Mouse (Mus musculus): ENCODE measurements around the gene Ctbp1. TPM values are rescaled to one million over a fixed set of nuclear protein-coding genes. Genes with fewer than 3 reads are reported as not detected.

Gene Ctbp1
- 505 and 526 TPM in 2 replicates for polyA plus RNA-seq (2015; fragmentation: Nextera tagmentation; extraction: Ambion mirVana)

DNA sequence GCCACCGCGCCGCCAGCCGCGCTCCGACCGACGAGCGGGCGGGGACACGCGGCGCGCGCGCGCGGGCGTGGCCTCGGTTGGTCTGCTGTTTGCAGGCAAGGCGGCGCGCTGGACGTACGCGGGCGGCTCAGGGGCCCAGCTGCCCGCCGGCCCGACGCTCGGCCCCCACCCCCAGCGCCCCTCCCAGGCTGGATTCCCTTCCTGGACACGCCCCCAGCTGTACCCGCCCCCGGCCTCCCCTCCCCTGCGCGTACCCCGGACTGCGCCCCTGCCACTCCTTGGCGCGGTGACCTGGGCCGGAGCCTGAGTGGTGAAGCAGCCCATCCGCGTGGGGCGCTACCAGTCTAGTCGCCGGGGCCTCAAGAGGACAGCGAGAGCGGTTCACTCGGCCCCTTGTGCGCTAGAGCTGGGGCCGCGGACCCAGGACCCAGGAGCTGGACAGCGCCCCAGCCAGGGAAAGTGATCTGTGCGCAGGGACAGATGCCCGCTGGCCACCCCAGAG lies at the start of gene Ctbp1:
Ctbp1 (minus strand) TSS at position 42 of the 502 bp plus-strand sequence.
- Histone ChIP-seq H3K9ac (peak within 1 kb of the TSS; percentile 80), H3K4me2 (peak within 1 kb of the TSS; percentile 92), H3K4me3 (peak within 1 kb of the TSS; percentile 55), H3K27me3 (no peaks in the 10 kb centered on the region), H3K9me3 (no peaks in the 10 kb centered on the region), H3K4me1 (replicated peaks) (peaks cover 43% of the 10 kb centered on the region), H3K27ac (replicated peaks) (peak within 1 kb of the TSS; percentile 98), H3K36me3 (no peaks in the 10 kb centered on the region)
- WGBS, result 0% methylated on average over 40 of the region's 57 CpGs
- peak; percentile 88 for ATAC-seq (ENCODE audit: low read depth)

DNA sequence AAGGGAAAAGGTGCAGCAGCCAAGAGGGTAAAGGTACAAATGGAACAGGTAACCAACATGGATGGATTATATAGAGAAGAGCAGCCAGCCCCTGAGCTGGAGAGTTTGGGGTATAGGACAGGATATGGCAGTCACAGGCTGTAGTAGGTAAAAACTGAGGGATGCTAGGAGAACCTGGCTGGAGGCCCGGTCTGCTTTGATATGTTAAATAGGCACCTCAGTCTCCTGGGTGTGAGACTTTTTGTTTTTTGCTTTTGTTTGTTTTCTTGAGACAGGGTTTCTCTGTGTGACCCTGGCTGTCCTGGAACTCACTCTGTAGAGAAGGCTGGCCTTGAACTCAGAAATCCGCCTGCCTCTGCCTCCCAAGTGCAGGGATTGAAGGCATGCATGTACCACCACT lies 49.7 kb upstream of the Ctbp1 start:
- 48% methylated on average over 2 of the region's 2 CpGs for WGBS
- H3K4me2 ChIP-seq, result no peak overlapping the region

DNA sequence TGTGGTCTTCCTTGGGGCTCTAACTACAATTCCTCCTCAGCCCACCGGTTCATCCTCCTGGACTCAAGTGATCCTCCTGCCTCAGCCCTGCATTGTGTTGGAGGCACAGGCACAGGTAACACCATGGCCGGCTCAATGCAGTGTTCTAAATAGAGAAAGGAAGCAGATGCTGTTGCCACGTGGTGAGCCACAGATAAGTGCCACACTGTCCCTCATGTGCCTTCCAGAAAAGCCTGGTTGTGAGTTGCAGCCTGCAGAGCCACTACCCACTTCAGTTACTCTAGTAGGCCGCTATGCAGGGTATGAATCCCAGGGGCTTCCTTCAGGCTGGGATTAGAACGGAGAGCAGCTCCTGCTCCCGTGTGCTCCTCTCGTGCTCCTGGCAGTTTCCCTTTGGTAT lies 37.4 kb upstream of the Ctbp1 start:
- no peak for ATAC-seq (ENCODE audit: low read depth)
- WGBS, result 82% methylated on average over 7 of the region's 7 CpGs
- Histone ChIP-seq H3K9ac (no peak overlapping the region), H3K27ac (replicated peaks) (no peak overlapping the region), H3K4me2 (no peak overlapping the region), H3K27me3 (no peaks in the 10 kb centered on the region), H3K36me3 (no peaks in the 10 kb centered on the region), H3K9me3 (no peaks in the 10 kb centered on the region), H3K4me1 (replicated peaks) (no peaks in the 10 kb centered on the region), H3K4me3 (no peak overlapping the region)

More for the DNA sequence above, 49.7 kb upstream of the Ctbp1 start:
- Histone ChIP-seq H3K36me3 (no peaks in the 10 kb centered on the region), H3K27ac (replicated peaks) (no peak overlapping the region), H3K4me3 (no peak overlapping the region), H3K27me3 (no peaks in the 10 kb centered on the region), H3K4me1 (replicated peaks) (no peaks in the 10 kb centered on the region), H3K9ac (no peak overlapping the region), H3K9me3 (no peaks in the 10 kb centered on the region; the same call in 1 of the 2 replicates)
- ATAC-seq (ENCODE audit: low read depth), result no peak

DNA sequence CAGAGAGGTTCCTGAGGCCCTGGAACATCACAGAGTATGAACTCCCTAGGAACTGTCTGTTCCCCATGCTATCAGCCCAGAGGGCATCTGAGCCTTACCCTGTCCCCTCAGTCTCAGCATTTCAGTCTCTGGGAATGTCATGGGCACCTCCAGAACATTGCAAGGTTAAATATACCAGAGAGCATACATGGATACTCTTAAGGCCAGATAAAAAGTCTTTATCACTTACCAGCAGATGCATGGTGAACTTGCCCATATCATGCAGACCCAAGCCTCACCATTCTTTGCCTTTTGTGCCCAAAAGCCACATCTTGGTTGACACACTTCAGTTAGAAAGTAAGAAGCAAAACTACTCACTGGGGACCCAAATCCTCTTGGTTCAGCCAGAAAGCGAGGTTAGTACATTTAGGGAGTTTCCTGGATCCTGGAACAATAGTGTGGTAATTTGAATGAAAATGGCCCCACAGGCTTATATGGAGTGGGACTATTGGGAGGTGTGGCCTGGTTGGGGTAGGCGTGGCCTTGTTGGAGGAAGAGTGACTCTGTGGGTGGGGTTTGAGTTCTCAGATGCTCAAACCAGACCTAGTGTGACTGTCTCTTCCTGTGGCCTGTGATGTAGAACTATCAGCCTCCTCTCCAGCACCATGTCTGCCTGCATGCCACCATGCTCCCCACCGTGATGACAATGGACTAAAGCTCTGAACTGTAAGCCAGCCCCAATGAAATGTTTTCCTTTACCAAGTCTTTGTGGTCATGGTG lies 36.1 kb upstream of the Ctbp1 start:
- no peaks in the 10 kb centered on the region for H3K4me1 ChIP-seq (replicated peaks)
- no peak overlapping the region for H3K27ac ChIP-seq (replicated peaks)
- H3K36me3 ChIP-seq, result no peaks in the 10 kb centered on the region
- no peak overlapping the region for H3K9ac ChIP-seq
- no peaks in the 10 kb centered on the region for H3K9me3 ChIP-seq
- ATAC-seq (ENCODE audit: low read depth), result no peak
- no peak overlapping the region for H3K4me2 ChIP-seq
- no peak overlapping the region for H3K4me3 ChIP-seq
- 63% methylated on average over 3 of the region's 3 CpGs for WGBS
- H3K27me3 ChIP-seq, result no peaks in the 10 kb centered on the region

DNA sequence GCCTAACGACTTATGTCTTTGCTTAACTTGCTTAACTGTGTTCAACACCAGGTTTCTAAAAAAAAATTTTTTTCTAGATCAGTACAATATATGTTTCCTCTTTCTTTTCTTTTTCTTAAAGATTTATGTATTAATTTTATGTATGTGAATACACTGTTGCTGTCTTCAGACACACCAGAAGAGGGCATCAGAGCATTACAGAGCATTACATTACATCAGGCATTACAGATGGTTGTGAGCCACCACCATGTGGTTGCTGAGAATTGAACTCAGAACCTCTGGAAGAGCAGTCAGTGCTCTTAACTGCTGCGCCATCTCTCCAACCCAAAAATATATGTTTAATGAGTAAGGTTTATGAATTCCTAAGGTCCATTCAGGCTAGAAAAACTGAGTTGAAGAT lies 27.0 kb upstream of the Ctbp1 start:
- H3K4me2 ChIP-seq, result no peak overlapping the region
- no peak for ATAC-seq (ENCODE audit: low read depth)

DNA sequence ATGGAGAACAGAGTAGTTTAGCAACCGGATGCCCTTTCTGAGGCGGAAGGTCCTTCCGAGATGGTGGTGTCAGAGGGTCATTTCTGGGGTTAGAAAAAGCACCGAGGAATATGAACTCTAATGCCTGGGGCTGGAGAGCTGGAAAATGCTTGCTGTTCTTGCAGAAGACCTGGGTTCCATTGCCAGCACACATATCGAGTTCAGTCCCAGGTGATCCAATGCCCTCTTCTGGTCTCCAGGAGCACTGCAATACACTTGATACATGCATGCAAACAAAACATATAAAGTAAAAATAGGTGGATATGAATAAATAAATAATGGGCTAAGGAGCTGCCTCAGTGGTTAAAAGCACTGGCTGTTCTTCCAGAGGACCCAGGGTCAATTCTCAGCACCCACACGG lies 22.4 kb upstream of the Ctbp1 start:
- no peak overlapping the region for H3K4me3 ChIP-seq
- no peaks in the 10 kb centered on the region for H3K9me3 ChIP-seq
- no peak overlapping the region for H3K4me2 ChIP-seq
- no peaks in the 10 kb centered on the region for H3K27me3 ChIP-seq
- WGBS, result 72% methylated on average over 6 of the region's 6 CpGs
- H3K9ac ChIP-seq, result no peak overlapping the region
- no peaks in the 10 kb centered on the region for H3K36me3 ChIP-seq
- no peak for ATAC-seq (ENCODE audit: low read depth)
- peaks cover 14% of the 10 kb centered on the region for H3K4me1 ChIP-seq (replicated peaks)
- no peak overlapping the region for H3K27ac ChIP-seq (replicated peaks)

More for the DNA sequence above, 27.0 kb upstream of the Ctbp1 start:
- 88% methylated on average over 2 of the region's 2 CpGs for WGBS
- Histone ChIP-seq H3K9ac (no peak overlapping the region), H3K4me3 (no peak overlapping the region), H3K27me3 (no peaks in the 10 kb centered on the region), H3K4me1 (replicated peaks) (no peaks in the 10 kb centered on the region), H3K9me3 (no peaks in the 10 kb centered on the region), H3K36me3 (no peaks in the 10 kb centered on the region), H3K27ac (replicated peaks) (no peak overlapping the region)

DNA sequence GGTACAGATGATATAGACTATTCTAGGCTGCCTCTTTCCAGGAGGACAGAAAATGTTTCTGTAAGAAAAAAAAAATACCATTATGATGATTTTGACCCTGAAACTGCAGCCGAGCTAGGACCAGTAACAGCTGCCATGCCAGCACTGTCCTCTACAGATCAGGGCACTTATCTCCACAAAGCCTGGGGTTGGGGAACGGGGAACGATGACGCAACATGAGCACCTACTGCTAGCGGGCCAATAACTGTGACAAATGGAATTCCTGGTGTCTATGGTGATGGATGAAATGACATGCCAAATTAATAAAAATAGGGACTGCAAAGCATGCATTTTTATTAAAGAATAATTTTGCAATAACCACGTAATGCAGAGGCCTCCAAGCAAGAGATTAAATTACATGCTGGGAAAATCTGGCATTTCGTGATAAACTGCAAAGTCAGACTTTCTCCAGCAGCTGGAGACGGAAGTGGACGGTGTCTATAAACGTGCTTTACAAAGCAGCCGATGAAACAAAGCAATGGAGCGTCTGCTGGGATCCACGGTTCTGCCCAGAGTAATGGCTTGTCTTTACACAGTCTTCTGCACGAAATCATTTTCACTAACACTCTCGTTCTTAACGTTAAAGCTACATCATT lies 19.1 kb upstream of the Ctbp1 start:
- H3K9me3 ChIP-seq, result no peaks in the 10 kb centered on the region
- no peaks in the 10 kb centered on the region for H3K27me3 ChIP-seq
- H3K4me2 ChIP-seq, result peak overlapping the region; percentile 11; the same call in 1 of the 2 replicates
- WGBS, result 20% methylated on average over 16 of the region's 16 CpGs
- H3K9ac ChIP-seq, result 0 out of 2 replicates have a peak overlapping the region, but pooled peaks have one; percentile 31
- peak; percentile 84; the same call in 1 of the 2 replicates for ATAC-seq (ENCODE audit: low read depth)
- H3K4me3 ChIP-seq, result no peak overlapping the region
- H3K4me1 ChIP-seq (replicated peaks), result peaks cover 14% of the 10 kb centered on the region
- no peaks in the 10 kb centered on the region for H3K36me3 ChIP-seq
- H3K27ac ChIP-seq (replicated peaks), result peak overlapping the region; percentile 9; the same call in 1 of the 2 replicates

DNA sequence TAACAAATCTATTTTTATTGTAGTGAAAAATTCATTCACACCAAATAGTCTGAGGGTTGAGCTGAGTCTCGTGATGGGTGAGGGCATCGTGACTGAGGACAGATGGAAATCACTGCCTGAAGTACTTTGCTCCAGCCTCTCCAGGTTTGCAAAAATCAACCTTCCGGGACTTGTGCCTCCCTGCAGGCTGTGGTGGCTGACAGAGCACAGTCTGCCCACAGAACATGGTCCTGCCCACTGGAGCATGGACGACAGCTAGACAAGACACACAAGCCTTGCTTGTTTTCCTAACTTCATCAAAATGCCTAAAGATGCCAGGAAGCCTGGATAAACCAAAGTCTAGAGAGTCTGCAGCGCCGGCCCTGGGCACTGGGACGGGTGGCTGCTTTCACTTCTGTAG lies 9.2 kb upstream of the Ctbp1 start:
- H3K4me1 ChIP-seq (replicated peaks), result no peaks in the 10 kb centered on the region
- H3K9ac ChIP-seq, result no peak overlapping the region
- ATAC-seq (ENCODE audit: low read depth), result no peak
- no peak overlapping the region for H3K4me3 ChIP-seq
- WGBS, result 74% methylated on average over 7 of the region's 7 CpGs
- H3K27me3 ChIP-seq, result no peaks in the 10 kb centered on the region
- no peaks in the 10 kb centered on the region for H3K36me3 ChIP-seq
- no peak overlapping the region for H3K27ac ChIP-seq (replicated peaks)
- H3K4me2 ChIP-seq, result no peak overlapping the region
- H3K9me3 ChIP-seq, result no peaks in the 10 kb centered on the region

DNA sequence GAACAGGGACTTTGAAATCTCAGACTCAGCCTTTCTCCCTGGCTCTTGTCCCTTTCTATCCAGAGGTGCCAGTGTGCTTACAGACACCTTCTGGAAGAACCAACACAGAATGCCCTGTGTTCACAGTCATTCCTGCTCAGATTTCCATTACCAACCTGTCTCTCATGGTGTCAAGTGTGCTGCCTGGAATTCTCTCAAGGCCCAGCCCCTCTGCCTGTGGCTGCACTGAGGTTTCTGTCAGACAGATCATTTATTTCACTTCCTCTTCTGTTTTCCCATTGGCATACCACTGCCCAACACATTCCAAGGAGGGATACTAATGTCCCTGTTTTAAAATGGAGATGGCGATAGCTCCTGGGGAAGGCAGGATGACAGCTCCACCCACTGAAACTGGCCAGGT lies 6.6 kb upstream of the Ctbp1 start:
- no peak for ATAC-seq (ENCODE audit: low read depth)
- H3K27ac ChIP-seq (replicated peaks), result no peak overlapping the region
- H3K36me3 ChIP-seq, result no peaks in the 10 kb centered on the region
- H3K27me3 ChIP-seq, result no peaks in the 10 kb centered on the region
- no peak overlapping the region for H3K9ac ChIP-seq
- WGBS, result 88% methylated on average over 1 of the region's 1 CpGs
- H3K4me3 ChIP-seq, result no peak overlapping the region
- H3K4me2 ChIP-seq, result no peak overlapping the region
- no peaks in the 10 kb centered on the region for H3K9me3 ChIP-seq
- H3K4me1 ChIP-seq (replicated peaks), result no peaks in the 10 kb centered on the region

DNA sequence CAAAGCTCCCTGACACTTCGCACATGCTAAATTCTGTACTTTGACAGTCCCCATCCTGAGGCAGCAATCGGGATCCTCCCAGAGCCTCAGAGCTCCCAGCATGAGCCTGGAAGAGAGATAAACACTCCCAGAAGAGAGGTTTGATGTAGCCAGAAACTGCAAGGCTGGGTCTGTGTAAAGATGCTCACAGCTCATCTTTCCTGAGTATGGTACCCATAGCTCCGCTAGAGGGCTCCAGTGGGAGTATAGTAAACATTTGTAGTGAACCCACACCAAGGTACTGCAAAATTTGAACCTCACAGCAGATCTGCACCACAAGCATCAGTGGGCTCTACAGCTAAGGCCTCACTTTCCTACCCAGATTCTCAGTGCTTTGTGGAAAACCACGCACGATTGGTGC lies 4.2 kb upstream of the Ctbp1 start:
- no peaks in the 10 kb centered on the region for H3K9me3 ChIP-seq
- no peak for ATAC-seq (ENCODE audit: low read depth)
- peaks cover 5% of the 10 kb centered on the region for H3K4me1 ChIP-seq (replicated peaks)
- H3K9ac ChIP-seq, result no peak overlapping the region
- WGBS, result 50% methylated on average over 5 of the region's 5 CpGs
- no peaks in the 10 kb centered on the region for H3K36me3 ChIP-seq
- no peak overlapping the region for H3K4me3 ChIP-seq
- H3K4me2 ChIP-seq, result no peak overlapping the region
- no peak overlapping the region for H3K27ac ChIP-seq (replicated peaks)
- no peaks in the 10 kb centered on the region for H3K27me3 ChIP-seq

DNA sequence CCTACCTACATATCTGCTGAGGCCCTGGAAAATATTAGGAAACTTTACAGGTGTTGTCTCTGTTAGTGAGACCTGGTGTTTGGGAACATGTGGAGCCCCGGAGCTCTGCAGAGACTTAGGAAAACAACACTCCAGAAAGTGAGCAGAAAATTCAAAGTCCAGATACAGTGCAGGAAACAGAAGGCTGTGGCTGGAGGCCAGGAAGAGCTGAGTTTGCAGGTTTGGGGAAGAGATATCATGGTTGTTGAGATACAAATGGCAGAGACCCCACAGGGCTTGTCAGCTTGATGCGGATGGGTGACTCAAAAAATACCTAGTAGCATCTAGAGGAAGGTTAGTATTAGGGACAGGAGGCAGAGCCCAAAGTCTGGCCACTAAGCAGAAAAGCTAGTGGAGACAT lies 2.5 kb upstream of the Ctbp1 start:
- Histone ChIP-seq H3K4me3 (no peak overlapping the region), H3K4me2 (no peak overlapping the region), H3K27me3 (no peaks in the 10 kb centered on the region), H3K36me3 (no peaks in the 10 kb centered on the region), H3K4me1 (replicated peaks) (peaks cover 21% of the 10 kb centered on the region), H3K9ac (no peak overlapping the region), H3K27ac (replicated peaks) (no peak overlapping the region), H3K9me3 (no peaks in the 10 kb centered on the region)
- no peak for ATAC-seq (ENCODE audit: low read depth)
- WGBS, result 82% methylated on average over 2 of the region's 2 CpGs

DNA sequence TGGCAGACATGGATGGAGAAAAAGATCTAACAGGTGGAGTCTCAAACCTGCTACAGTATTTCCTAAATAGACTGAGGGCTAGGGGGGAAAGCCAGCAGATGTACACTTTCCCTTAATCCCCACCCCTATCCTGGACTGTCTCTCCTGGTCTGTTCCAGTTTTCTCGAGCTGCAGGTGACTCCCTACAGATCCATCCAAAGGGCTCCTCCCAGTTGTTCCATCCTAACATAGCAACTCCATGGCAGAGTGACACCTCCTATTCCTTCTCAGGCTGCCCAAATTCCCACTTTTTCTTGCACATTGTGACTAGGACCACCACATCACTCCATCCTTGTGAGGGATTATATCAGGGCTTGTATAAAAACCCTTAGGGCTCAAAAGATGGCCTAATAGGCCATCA lies 960 bp upstream of the Ctbp1 start:
- Histone ChIP-seq H3K27me3 (no peaks in the 10 kb centered on the region), H3K4me1 (replicated peaks) (peaks cover 36% of the 10 kb centered on the region), H3K4me3 (peak overlapping the region; percentile 55), H3K9ac (peak overlapping the region; percentile 80; the same call in 1 of the 2 replicates), H3K36me3 (no peaks in the 10 kb centered on the region), H3K27ac (replicated peaks) (no peak overlapping the region), H3K4me2 (peak overlapping the region; percentile 52), H3K9me3 (no peaks in the 10 kb centered on the region)
- ATAC-seq (ENCODE audit: low read depth), result no peak
- 20% methylated on average over 1 of the region's 1 CpGs for WGBS
